10 mouse cellular contexts compared by ENCODE assay signal in the genomic region with DNA sequence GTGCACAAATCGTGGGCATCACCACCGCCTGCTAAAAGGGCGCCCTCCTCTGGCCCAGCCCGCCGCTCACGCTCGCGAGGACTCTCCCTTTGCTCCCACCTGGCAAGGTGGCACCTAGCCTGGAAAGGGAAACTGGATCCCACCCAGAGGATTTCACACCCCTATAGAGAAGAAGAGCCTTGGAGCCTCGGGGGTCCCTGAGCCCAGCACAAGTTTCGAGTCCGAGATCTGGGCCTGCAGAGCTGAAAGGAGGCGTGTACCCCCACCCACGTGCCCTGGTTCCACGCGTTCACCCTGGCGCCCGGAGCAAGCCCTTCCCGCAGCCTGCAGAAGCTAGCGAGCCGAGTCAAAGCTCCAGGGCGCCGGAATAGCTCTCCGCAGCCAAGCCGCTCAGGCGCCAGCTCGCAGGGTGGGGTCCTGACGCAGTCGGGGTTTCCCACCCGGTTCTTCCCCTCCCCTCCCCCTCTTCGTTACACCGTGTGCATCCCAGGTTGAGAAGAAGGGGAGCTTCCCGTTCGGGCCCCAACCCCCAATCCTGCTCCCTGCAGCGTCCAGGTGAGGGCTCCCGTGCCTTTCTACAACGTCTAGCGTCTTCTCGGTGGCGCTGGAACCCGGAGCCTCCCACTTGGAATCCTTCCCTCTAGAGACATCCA. TPM values are rescaled to one million over a fixed set of nuclear protein-coding genes. Genes with fewer than 3 reads are reported as not detected.
DNase-seq lines count a peak whose midpoint lies in the region; ATAC-seq and TF ChIP-seq lines count a peak whose summit lies in the region.
"Had no signal": no experiment of that assay in that cellular context is flagged by ENCODE, and none has a peak within 500 bp of the region (broad histone marks: within the 10 kb centered on the region; RNA-seq: fewer than 3 reads in every experiment).

No protein-coding gene starts in this region.

- no peaks in the 10 kb centered on the region for H3K36me3 ChIP-seq in forebrain, embryonic 10.5 days (replicated peaks)
- no peaks in the 10 kb centered on the region for H3K36me3 ChIP-seq in midbrain, embryonic 12.5 days
- H3K36me3 ChIP-seq: limb, embryonic 13.5 days had no signal

- H3K4me2 ChIP-seq in midbrain, embryonic 12.5 days (replicated peaks), result peak overlapping the region; percentile 65
- H3K4me2 ChIP-seq: limb, embryonic 13.5 days had no signal

- no peak for TF ChIP-seq POLR2A in brain, embryonic 14.5 days (IDR thresholded peaks at IDR 0.05; ENCODE audit: borderline replicate concordance, extremely low read depth, insufficient read depth, insufficient read length, poor library complexity, severe bottlenecking)

- 0 out of 2 replicates have a peak overlapping the region, but pooled peaks have one; percentile 16 for H3K27ac ChIP-seq in forebrain, embryonic 10.5 days
- H3K27ac ChIP-seq in midbrain, embryonic 12.5 days (replicated peaks), result no peak overlapping the region
- H3K27ac ChIP-seq: limb, embryonic 13.5 days had no signal

- no peaks in the 10 kb centered on the region for H3K9me3 ChIP-seq in forebrain, embryonic 10.5 days
- H3K9me3 ChIP-seq in midbrain, embryonic 12.5 days, result no peaks in the 10 kb centered on the region
- H3K9me3 ChIP-seq: limb, embryonic 13.5 days had no signal

- peak overlapping the region; percentile 66 for H3K4me3 ChIP-seq in forebrain, embryonic 10.5 days
- peak overlapping the region; percentile 54 for H3K4me3 ChIP-seq in midbrain, embryonic 12.5 days
- H3K4me3 ChIP-seq: limb, embryonic 13.5 days had no signal

- peak overlapping the region; percentile 59; the same call in 1 of the 2 replicates for H3K9ac ChIP-seq in midbrain, embryonic 12.5 days (replicated peaks)
- H3K9ac ChIP-seq: limb, embryonic 13.5 days had no signal

- H3K27me3 ChIP-seq in forebrain, embryonic 10.5 days (ENCODE audit: poor library complexity, severe bottlenecking), result peaks cover 94% of the 10 kb centered on the region
- peaks cover 87% of the 10 kb centered on the region for H3K27me3 ChIP-seq in midbrain, embryonic 12.5 days

- peak; percentile 35; the same call in 1 of the 2 replicates for TF ChIP-seq CTCF in brain, embryonic 14.5 days (IDR thresholded peaks at IDR 0.05; ENCODE audit: borderline replicate concordance, extremely low read depth, insufficient read depth, insufficient read length)

- 3% methylated on average over 40 of the region's 40 CpGs for WGBS in forebrain, embryonic 10.5 days
- WGBS in midbrain, embryonic 12.5 days, result 2% methylated on average over 40 of the region's 40 CpGs

- H3K4me1 ChIP-seq in forebrain, embryonic 10.5 days, result peaks cover 81% of the 10 kb centered on the region
- H3K4me1 ChIP-seq in midbrain, embryonic 12.5 days, result peaks cover 69% of the 10 kb centered on the region

- DNase-seq in layer of hippocampus, postnatal 10 days (ENCODE audit: low spot score in 2 of 2), result peak; percentile 47 to 59
- no peak for DNase-seq in layer of hippocampus, adult 9-11 months
- DNase-seq in brain, embryonic 14.5 days (ENCODE audit: low read depth), result no peak
- DNase-seq in forebrain, embryonic 10.5 days (ENCODE audit: extremely low spot score, low spot score), result no peak
- DNase-seq in gastrocnemius, adult 8-10 months (ENCODE audit: low spot score in 2 of 2), result no peak
- DNase-seq in thymus, postnatal 10 days (ENCODE audit: low spot score in 2 of 2), result no peak
- no peak for DNase-seq in adrenal gland, adult 18-20 months (ENCODE audit: low spot score in 2 of 2)
- DNase-seq: heart, adult 18-20 months had no signal

- ATAC-seq in midbrain, embryonic 12.5 days (ENCODE audit: low FRiP score, low read depth), result no peak

RNA-seq across cellular contexts. Expression of a gene that starts 2.3 kb away (rescaled TPM):
- 10 to 100 TPM; 96.1 to 97.0 TPM for total RNA-seq in layer of hippocampus, postnatal 10 days (2021)
- polyA plus RNA-seq in brain, embryonic 14.5 days (2012; rRNA removed), result 16.1 and 36.1 TPM in 2 replicates
- 3.8 and 4.6 TPM in 2 replicates for polyA plus RNA-seq in forebrain, embryonic 10.5 days (2016; fragmentation: Nextera tagmentation; extraction: Ambion mirVana)
- 38.9 and 41.1 TPM in 2 replicates for polyA plus RNA-seq in midbrain, embryonic 12.5 days (2016; fragmentation: Nextera tagmentation; extraction: Ambion mirVana)
- under 1 TPM in 2 of 4 experiments, not detected in 2; 0.22 to 0.48 TPM for total RNA-seq in gastrocnemius, adult 8-10 months (2022)
- total RNA-seq in adrenal gland, adult 18-20 months (2021), result 1 to 10 TPM; 3.1 to 7.2 TPM

Comparison
In these comparisons a context has a peak if more than half of its experiments do, and no peak if none do; other contexts are left out.
1. DNase-seq: peak in layer of hippocampus, postnatal 10 days (2 of 2); none in layer of hippocampus, adult 9-11 months (single experiment), brain, embryonic 14.5 days (single experiment), forebrain, embryonic 10.5 days (single experiment), gastrocnemius, adult 8-10 months (0 of 2), thymus, postnatal 10 days (0 of 2) and adrenal gland, adult 18-20 months (0 of 2).
2. RNA of a gene that starts 2.3 kb away (total RNA-seq): 96.1 to 97.0 TPM in layer of hippocampus, postnatal 10 days; 3.1 to 7.2 TPM in adrenal gland, adult 18-20 months and 0.22 to 0.48 TPM in gastrocnemius, adult 8-10 months; every median in the first group is over 10 times any median in the second.